Mouse (Mus musculus) limb, embryonic 11.5 days (tissue): ENCODE results near the gene Tubd1. TPM values are rescaled to one million over a fixed set of nuclear protein-coding genes. Genes with fewer than 3 reads are reported as not detected.

Experiments used
- ATAC-seq: fragments of 200-750 bp; cut with Nextera tagmentation; 2 replicates; pipeline ENCODE4 v1.8.0; 2017; ENCODE audit warnings: low read depth; ENCODE audit not compliant: insufficient number of reproducible peaks, low FRiP score, low TSS enrichment
- DNase-seq: peaks from one replicate; pipeline ENCODE4 v3.0.0-alpha.2; 2015; ENCODE audit warnings: low spot score
- H3K27ac ChIP-seq: fragments of 300-500 bp; sonication (generic); replicated peaks from 2 replicates; pipeline ENCODE4 v1.5.1; 2014; ENCODE audit warnings: low read depth, mild to moderate bottlenecking, low read length
- H3K27me3 ChIP-seq: fragments of 300-500 bp; sonication (generic); 2 replicates; pipeline ENCODE4 v1.6.1; 2014; ENCODE audit warnings: mild to moderate bottlenecking, low read length, mixed read lengths; ENCODE audit not compliant: control insufficient read depth, insufficient read depth
- H3K36me3 ChIP-seq: fragments of 300-500 bp; sonication (generic); 2 replicates; pipeline ENCODE4 v1.6.1; 2014; ENCODE audit warnings: mild to moderate bottlenecking, low read length, moderate library complexity, mixed read lengths; ENCODE audit not compliant: control insufficient read depth, insufficient read depth
- H3K4me1 ChIP-seq: fragments of 300-500 bp; sonication (generic); 2 replicates; pipeline ENCODE4 v1.6.1; 2014; ENCODE audit warnings: low read length, mixed read lengths; ENCODE audit not compliant: control insufficient read depth, insufficient read depth
- H3K4me2 ChIP-seq: fragments of 300-500 bp; sonication (generic); 2 replicates; pipeline ENCODE4 v1.6.1; 2014; ENCODE audit warnings: low read depth, mild to moderate bottlenecking, moderate library complexity; ENCODE audit not compliant: severe bottlenecking
- H3K4me3 ChIP-seq: fragments of 300-500 bp; sonication (generic); 2 replicates; pipeline ENCODE4 v1.5.1; 2014; ENCODE audit warnings: low read depth, low read length
- H3K9ac ChIP-seq: fragments of 300-500 bp; sonication (generic); 2 replicates; pipeline ENCODE4 v1.6.1; 2014; ENCODE audit warnings: mild to moderate bottlenecking, low read length
- H3K9me3 ChIP-seq: fragments of 300-500 bp; sonication (generic); 2 replicates; pipeline ENCODE4 v1.6.1; 2016; ENCODE audit warnings: low read length; ENCODE audit not compliant: control insufficient read depth
- WGBS: fragments of 180-500 bp; shearing (Covaris S2); extraction: QIAGEN DNeasy Blood & Tissue Kit; methylation state at CpG from one replicate; pipeline ENCODE4 v1.1.7; 2014; 5-methylcytosine and 5-hydroxymethylcytosine counted together
- polyA plus RNA-seq: library from polyadenylated mRNA; unstranded; fragments of >200 nt; fragmentation: Nextera tagmentation; extraction: Ambion mirVana; gene quantifications from 2 replicates; pipeline ENCODE4 v1.2.1, GENCODE M21; 2014

Tubd1 gene
- polyA plus RNA-seq, 1 experiment from 2014 or later: 10.7 TPM

- no peaks in the 10 kb centered on the region for H3K27me3 ChIP-seq
- WGBS: 89% methylated on average over 4 of the region's 4 CpGs
- ATAC-seq: no peak
Measured at GRCm38 (mm10) chr11:86590066-86590465, 45.3 kb downstream of the Tubd1 start.

GRCm38 (mm10) chr11:86590579-86590978, 45.8 kb downstream of the Tubd1 start:
- no peak overlapping the region for H3K27ac ChIP-seq
- WGBS: 95% methylated on average over 10 of the region's 10 CpGs
- H3K4me1 ChIP-seq: peaks cover 12% of the 10 kb centered on the region
- H3K4me2 ChIP-seq: no peak overlapping the region
- H3K27me3 ChIP-seq: no peaks in the 10 kb centered on the region
- no peak overlapping the region for H3K4me3 ChIP-seq
- ATAC-seq: no peak
- no peaks in the 10 kb centered on the region for H3K9me3 ChIP-seq
- H3K9ac ChIP-seq: no peak overlapping the region
- no peaks in the 10 kb centered on the region for H3K36me3 ChIP-seq
- DNase-seq: no peak

More at GRCm38 (mm10) chr11:86590066-86590465, 45.3 kb downstream of the Tubd1 start:
- H3K36me3 ChIP-seq: no peaks in the 10 kb centered on the region
- H3K4me3 ChIP-seq: no peak overlapping the region
- no peaks in the 10 kb centered on the region for H3K9me3 ChIP-seq
- no peak for DNase-seq
- no peak overlapping the region for H3K9ac ChIP-seq
- H3K27ac ChIP-seq: no peak overlapping the region
- no peak overlapping the region for H3K4me2 ChIP-seq
- peaks cover 12% of the 10 kb centered on the region for H3K4me1 ChIP-seq

- H3K4me1 ChIP-seq: peaks cover 12% of the 10 kb centered on the region
- no peak overlapping the region for H3K27ac ChIP-seq
- H3K4me3 ChIP-seq: no peak overlapping the region
- no peak for ATAC-seq
- no peaks in the 10 kb centered on the region for H3K27me3 ChIP-seq
- DNase-seq: no peak
- H3K36me3 ChIP-seq: no peaks in the 10 kb centered on the region
- no peaks in the 10 kb centered on the region for H3K9me3 ChIP-seq
- no peak overlapping the region for H3K9ac ChIP-seq
- H3K4me2 ChIP-seq: no peak overlapping the region
- WGBS: 83% methylated on average over 4 of the region's 4 CpGs
Measured at GRCm38 (mm10) chr11:86591301-86591845, 46.6 kb downstream of the Tubd1 start.

- H3K27ac ChIP-seq: no peak overlapping the region
- H3K4me1 ChIP-seq: peaks cover 8% of the 10 kb centered on the region
- ATAC-seq: no peak
- H3K9ac ChIP-seq: no peak overlapping the region
- H3K9me3 ChIP-seq: no peaks in the 10 kb centered on the region
- WGBS: 87% methylated on average over 2 of the region's 2 CpGs
- no peaks in the 10 kb centered on the region for H3K36me3 ChIP-seq
- no peaks in the 10 kb centered on the region for H3K27me3 ChIP-seq
- no peak overlapping the region for H3K4me2 ChIP-seq
- no peak overlapping the region for H3K4me3 ChIP-seq
- DNase-seq: no peak
Measured at GRCm38 (mm10) chr11:86591931-86592616, 47.3 kb downstream of the Tubd1 start.

GRCm38 (mm10) chr11:86592993-86593392, 48.2 kb downstream of the Tubd1 start:
- Histone ChIP-seq H3K4me1 (peaks cover 3% of the 10 kb centered on the region; the same call in 1 of the 2 replicates), H3K9ac (no peak overlapping the region), H3K9me3 (no peaks in the 10 kb centered on the region), H3K4me2 (no peak overlapping the region), H3K27me3 (no peaks in the 10 kb centered on the region), H3K27ac (no peak overlapping the region), H3K36me3 (no peaks in the 10 kb centered on the region), H3K4me3 (no peak overlapping the region)
- no peak for DNase-seq
- WGBS: 36% methylated on average over 3 of the region's 3 CpGs
- ATAC-seq: no peak

GRCm38 (mm10) chr11:86593443-86593842, 48.7 kb downstream of the Tubd1 start:
- Histone ChIP-seq H3K9ac (no peak overlapping the region), H3K4me1 (peaks cover 3% of the 10 kb centered on the region; the same call in 1 of the 2 replicates), H3K27me3 (no peaks in the 10 kb centered on the region), H3K4me2 (no peak overlapping the region), H3K4me3 (no peak overlapping the region), H3K27ac (no peak overlapping the region), H3K9me3 (no peaks in the 10 kb centered on the region), H3K36me3 (no peaks in the 10 kb centered on the region)
- DNase-seq (no peak), ATAC-seq (no peak)
- WGBS: 95% methylated on average over 5 of the region's 5 CpGs

- 85% methylated on average over 6 of the region's 6 CpGs for WGBS
Measured at GRCm38 (mm10) chr11:86594188-86594876, 49.5 kb downstream of the Tubd1 start.

GRCm38 (mm10) chr11:86595366-86595765, 50.6 kb downstream of the Tubd1 start:
- H3K4me1 ChIP-seq: peaks cover 3% of the 10 kb centered on the region; the same call in 1 of the 2 replicates
- no peaks in the 10 kb centered on the region for H3K27me3 ChIP-seq
- ATAC-seq: no peak
- DNase-seq: no peak
- H3K4me3 ChIP-seq: no peak overlapping the region
- H3K36me3 ChIP-seq: no peaks in the 10 kb centered on the region
- no peak overlapping the region for H3K4me2 ChIP-seq
- no peak overlapping the region for H3K27ac ChIP-seq
- no peak overlapping the region for H3K9ac ChIP-seq
- no peaks in the 10 kb centered on the region for H3K9me3 ChIP-seq
- 93% methylated on average over 6 of the region's 6 CpGs for WGBS

More at GRCm38 (mm10) chr11:86594188-86594876, 49.5 kb downstream of the Tubd1 start:
- no peak overlapping the region for H3K9ac ChIP-seq
- ATAC-seq: no peak
- H3K4me2 ChIP-seq: no peak overlapping the region
- no peak overlapping the region for H3K4me3 ChIP-seq
- no peaks in the 10 kb centered on the region for H3K27me3 ChIP-seq
- no peaks in the 10 kb centered on the region for H3K36me3 ChIP-seq
- no peak for DNase-seq
- H3K9me3 ChIP-seq: no peaks in the 10 kb centered on the region
- peaks cover 3% of the 10 kb centered on the region; the same call in 1 of the 2 replicates for H3K4me1 ChIP-seq
- no peak overlapping the region for H3K27ac ChIP-seq
